Mouse (Mus musculus): ENCODE measurements around the gene Mta1. TPM values are rescaled to one million over a fixed set of nuclear protein-coding genes. Genes with fewer than 3 reads are reported as not detected.

Mta1 gene
- total RNA-seq (2021): 10 to 100 TPM; 46.0 to 52.0 TPM
- long read RNA-seq, experiment 1, transcript Mta1-204 (20 exons, 2,775 nt): major isoform, 16 of 35 reads
- long read RNA-seq, experiment 1, partial matches to known transcripts: 6 of 35 reads
- long read RNA-seq, experiment 1, other reads (novel, unspliced or antisense): 13 of 35 reads
- long read RNA-seq, experiment 2, transcript Mta1-204 (20 exons, 2,775 nt): major isoform, 8 of 28 reads
- long read RNA-seq, experiment 2, partial matches to known transcripts: 9 of 28 reads
- long read RNA-seq, experiment 2, other reads (novel, unspliced or antisense): 11 of 28 reads

DNA sequence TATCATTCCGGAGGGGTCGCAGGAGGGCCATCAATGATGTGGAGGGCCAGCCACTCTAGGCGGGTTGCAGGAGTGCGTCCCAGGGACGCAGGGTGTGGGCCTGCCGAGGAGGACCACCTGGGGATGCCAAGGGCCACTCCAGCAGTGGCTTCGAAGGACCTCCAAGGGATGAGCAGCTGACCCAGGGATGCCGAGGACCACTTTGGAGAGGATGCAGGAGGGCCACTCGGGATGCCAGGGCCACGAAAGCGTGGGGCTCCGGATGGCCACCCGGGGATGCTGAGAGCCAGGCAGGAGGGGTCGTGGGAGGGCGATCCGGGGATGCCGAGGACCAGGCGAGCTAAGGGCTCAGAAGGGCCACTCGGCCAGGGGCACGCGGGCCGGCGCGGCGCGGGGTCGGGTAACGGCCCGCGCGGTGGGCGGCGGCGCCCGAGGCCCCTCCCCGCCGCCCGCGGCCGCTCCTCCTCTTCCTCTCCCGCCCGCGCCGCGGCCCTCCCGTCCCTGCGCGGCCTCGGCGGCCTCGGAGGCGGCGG lies at the start of gene Mta1:
Mta1 (plus strand) TSS at position 530 of the 533 bp plus-strand sequence.
- peak; percentile 63 for DNase-seq

DNA sequence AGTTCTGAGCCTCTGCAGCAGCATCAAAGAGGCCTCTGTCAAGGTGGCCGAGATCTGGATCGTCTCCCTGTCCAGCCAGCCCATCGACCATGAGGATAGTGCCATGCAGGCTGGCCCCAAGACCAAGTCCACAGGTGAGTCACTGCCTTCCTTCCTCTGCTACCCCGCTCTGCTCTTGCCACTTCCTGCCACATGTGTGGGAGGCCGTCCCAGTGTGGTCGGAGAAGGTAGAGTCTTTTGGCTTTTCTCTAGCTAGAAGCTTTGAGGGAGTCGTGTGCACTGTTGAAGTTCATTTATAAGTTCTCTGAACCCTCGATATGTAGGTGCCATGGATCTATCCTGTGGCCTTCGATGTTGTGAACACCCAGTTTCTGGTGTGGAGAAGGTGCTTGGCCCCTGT lies 48.2 kb upstream of the Mta1 start:
- no peak for DNase-seq

GRCm38 (mm10) chr12:113050671-113051070 lies 47.4 kb upstream of the Mta1 start:
- DNase-seq: no peak

DNA sequence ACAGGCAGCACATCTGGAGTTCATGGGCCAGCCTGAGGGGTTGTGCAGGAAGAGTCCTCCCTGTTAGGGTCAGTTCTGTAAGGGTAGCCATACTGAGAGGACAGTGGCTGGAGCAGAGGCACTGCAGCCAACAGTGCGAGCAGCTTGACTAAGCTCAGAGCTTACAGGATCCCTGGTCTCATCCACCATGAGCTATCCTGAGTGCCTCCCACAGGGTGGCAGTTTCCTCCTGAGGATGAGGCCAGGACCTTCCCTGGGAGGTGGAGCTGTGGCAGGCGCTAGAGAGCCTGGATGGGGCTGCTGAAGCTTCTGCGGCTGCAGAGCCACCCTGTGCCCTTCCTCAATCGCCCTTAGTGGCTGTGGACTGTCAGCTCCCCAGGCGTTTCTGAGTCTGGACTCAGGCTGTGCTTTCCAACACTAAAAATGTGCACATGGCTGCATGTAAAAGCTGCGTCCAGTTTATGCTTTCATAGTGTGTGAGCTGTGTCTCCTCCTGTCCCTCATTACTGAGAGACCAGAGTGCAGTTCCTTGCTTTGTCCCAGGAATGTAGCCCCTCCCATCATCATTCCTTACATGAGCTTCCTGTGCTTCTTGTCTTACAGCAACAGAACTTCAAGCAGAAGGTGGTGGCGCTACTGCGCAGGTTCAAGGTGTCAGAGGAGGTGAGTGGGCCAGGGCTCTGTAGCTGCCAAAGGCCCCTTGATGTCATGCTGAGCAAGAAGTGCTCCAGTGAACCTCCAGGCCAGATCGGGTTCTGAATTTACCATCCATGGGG lies 46.3 kb upstream of the Mta1 start:
- DNase-seq: no peak

DNA sequence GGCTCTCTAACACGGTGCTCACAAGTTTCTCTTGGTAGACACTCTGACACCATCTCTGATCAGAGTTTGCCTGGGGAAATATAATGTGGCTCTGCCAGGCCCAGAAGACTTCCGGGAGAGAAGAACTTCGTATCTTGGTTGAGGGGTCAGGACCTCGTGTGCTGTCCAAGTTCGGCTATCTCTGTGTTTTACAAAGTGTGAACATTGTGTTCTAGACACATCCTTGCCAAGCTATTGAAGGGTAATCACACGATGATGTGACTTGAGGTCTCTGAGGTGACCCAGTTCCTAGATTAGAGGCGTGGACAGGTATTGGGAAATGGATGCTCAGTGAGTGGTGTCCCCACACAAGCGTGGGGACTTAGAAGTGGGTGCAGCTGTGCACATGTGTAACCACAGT lies 42.0 kb upstream of the Mta1 start:
- DNase-seq: no peak

DNA sequence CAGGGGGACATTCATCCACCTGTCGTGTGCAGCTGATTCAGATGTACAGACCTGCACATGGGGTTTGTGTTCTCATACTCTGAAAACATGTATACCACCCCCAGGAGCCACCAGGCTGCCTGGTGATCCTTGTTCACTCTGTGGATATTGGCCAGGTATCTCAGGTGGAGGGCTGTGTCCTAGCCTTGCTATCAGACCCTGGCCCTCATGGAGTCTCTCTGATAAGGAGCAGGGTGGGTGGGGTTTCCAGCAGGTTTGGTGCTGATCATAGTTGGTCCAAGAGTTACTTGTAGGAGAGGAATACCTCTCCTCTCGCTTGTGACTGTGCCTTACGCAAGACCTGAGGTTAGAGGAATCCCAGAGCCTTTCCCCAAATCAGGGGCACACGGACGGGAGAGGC lies 37.9 kb upstream of the Mta1 start:
- DNase-seq: no peak

GRCm38 (mm10) chr12:113061606-113062005 lies 36.5 kb upstream of the Mta1 start:
- DNase-seq: no peak

- no peak for DNase-seq
Measured at GRCm38 (mm10) chr12:113062201-113062600, 35.9 kb upstream of the Mta1 start.

DNA sequence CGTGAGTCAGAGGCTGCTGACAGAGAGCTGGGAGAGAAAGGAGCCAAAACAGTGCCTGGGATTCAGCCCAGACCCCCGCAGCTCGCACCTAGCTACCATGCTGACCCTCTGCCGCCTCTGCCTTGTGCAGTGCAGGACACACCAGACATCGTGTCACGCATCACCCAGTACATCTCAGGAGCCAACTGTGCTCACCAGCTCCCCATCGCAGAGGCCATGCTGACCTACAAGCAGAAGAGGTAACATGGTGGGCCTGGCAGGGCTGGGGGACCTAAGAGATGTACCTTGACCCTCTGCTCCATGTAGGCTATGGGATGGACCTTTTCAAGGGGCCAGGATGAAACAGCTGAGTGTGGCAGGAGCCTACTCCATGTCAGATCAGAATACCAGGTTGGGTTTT lies 34.4 kb upstream of the Mta1 start:
- DNase-seq: no peak

DNA sequence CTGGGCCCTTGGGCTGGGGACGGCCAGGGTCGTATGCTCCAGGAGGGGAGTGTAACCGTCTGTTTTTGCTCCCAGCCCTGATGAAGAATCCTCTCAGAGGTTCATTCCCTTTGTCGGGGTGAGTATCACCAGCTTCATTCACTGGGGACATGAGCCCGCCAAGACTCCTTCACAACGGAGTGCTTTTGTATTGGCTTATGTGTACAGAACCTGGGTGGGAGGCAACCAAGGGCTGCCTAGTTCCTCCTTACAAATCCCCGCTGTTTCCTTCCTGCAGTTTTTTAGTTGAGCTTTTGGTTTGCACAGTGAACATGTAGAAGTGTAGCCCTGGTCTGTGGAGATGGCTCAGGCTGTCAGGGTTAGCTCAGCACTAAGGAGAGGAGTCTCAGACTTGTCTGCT lies 30.1 kb upstream of the Mta1 start:
- no peak for DNase-seq

DNA sequence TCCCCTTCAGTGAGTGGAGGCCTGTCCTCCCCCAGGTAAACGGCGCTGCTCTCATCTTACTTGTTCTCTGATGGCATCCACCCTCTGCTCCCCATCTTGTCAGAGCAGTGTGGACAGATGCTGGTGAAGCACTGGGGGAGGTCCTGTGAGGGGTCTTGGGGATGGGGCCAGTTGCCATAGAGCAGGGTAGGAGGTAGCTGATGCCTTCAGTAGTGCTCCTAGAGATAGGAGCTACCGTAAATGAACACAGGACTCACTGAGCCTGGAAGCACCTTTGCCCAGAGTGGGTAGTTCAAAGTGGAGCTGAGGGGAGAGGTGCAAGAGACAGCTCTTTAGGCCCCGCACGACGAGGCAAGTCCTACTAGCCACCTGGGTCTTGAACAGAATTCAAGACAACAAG lies 28.7 kb upstream of the Mta1 start:
- DNase-seq: no peak

GRCm38 (mm10) chr12:113071321-113071720 lies 26.8 kb upstream of the Mta1 start:
- no peak for DNase-seq

DNA sequence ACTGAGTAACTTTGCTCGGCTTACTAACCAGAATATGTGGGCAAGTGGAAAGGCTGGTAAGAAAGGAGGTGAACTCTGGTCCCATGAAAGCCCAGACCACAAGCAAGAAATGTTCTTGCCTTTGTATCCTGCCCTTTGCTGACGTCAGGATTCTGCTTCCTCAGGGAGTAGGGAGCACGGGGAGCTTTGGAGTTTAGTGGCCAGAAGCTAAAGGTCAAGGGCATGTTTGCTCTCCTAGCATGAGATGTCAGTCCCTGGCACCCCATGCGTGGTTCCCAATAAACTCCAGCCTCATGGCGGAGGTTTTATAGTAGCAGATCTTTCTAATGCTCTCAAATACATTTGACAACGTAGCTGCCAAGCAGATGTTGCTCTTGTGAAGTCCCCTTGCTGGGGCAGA lies 26.3 kb upstream of the Mta1 start:
- no peak for DNase-seq

DNA sequence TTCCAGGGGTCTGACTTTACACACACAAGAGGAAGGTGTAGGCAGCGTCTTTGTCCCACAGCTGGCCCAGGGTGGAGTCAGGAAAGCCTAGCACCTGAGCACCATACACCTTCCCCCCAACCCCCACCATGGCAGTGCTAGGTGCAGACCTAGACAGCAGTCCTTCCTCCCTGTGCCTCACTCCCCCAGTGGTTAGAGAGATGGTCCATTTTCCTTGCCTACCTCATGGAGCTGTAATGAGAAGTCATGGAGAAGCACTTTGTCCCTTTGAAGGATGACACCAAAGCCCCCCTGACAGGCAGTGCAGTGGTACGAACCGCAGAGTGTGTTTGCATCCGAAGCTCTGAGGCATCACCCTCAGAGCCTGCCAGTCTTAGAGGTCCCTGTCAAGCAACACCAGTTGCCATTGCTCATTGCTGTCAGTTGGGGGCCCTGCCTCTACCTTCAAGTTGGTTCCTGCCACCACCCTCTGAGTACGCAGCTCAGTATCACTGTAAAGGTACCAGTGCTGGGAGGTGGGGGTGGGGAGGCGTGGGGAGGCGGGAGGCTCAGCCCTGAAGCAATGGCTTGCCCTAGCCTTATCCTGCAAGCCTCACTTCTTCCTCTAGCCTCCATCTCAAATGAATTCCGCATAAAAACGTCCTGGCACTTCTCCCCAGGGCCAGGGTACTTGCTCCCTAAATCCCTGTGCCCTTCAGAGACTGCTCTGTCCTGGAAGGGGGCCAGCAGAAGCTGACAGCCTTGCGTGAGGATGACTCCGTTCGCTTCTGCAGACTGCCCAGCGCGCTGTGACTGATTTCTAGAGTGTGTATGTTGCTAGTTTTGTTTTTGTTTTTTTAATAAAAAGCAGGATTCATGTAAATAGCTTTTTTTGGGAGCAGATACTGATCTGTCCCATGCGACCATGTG lies 24.4 kb upstream of the Mta1 start:
- DNase-seq: peak; percentile 39

DNA sequence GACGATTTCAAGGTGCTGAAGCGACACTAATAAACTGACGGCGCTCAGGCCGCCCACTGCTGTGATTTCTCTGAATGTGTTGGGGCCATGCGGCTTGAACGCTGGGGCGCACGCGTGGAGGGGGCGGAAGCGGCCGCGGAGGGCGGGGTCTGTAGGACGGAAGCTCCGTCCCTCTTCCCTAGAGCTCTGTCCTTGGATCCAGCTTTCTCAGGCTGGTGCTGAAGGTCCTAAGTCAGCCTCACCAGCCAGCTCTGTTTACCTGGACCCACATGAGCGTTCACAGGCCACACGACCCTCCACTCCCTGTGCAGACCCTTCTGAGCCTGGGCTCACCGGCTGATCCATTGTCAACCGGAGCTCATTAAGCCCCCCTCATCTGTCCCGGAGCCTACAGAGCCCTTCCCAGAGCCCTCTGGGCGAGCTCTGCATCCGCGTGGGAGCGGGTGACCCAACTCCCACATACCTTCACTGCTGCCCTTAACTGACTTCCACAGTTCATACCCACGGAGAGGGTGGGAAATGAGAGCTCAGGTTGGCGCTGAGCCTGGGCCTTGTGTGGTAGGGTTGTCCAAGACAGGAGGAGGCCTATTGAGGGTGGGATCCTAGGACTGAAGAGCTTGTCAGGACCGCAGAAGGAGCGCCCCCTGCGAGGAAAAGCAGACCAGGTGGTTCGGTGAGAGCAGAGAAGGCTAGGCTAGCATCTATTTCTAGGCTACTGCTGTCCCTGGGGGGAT lies 23.6 kb upstream of the Mta1 start, which contains the start of gene Tex22:
Tex22 (plus strand) TSS at position 174 of the 734 bp plus-strand sequence.
- peak; percentile 88 for DNase-seq

DNA sequence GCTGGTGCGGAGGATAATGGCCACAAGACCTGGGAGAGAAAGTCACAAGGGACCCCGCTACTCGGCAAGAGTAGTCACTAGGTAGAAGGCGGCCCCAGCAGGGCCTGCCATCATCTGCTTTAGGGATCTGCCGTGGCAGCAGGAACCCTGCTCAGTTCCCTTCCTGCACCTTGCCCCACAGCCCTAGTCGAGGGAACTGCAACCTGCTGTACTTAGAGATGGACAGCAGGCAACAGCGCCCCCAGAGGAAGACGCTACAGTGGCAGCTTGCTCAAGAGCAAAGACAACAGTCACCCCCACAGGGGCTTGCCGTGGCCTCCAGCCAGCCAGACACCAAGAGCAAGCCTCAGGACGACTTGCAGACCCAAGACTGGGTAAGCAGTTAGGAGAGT lies 23.0 kb upstream of the Mta1 start:
- DNase-seq: peak; percentile 88

DNA sequence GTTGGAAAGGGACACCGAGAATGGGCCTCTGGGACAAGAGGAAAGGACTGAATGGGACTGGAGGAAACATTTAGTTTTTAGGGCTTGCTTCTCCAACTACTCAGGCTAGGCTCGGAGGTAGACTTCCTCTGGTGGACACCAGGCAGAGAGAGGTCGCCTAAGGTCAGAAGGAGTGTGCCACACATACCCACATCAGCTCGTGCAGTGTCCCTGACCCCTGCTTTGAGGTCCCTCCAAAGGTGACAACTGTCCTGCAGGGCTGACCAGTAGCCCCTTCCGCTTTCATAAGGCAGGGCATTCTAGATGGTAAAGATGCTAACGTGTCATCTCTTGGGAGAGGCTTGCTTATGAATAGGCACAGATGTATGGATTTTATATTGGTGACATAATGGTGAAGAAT lies 22.6 kb upstream of the Mta1 start:
- DNase-seq: no peak

DNA sequence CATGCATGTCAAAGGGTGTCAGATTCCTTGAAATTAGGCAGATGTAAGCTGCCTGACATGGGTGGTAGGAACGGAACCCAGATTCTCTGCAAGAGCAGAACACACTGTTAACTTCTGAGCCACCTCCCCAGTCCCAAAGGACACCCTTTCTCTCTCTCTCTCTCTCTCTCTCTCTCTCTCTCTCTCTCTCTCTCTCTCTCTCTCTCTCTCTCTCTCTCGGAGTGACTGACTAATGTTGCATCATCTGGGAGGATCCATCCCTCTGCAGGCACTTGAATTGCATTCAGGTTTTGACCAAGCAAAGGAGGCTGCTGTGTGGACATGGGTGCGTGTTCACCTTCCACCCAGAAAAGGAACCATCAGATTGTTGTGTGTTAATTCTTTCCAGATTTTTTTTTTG lies 10.8 kb upstream of the Mta1 start:
- no peak for DNase-seq

GRCm38 (mm10) chr12:113088026-113088425 lies 10.1 kb upstream of the Mta1 start:
- no peak for DNase-seq

GRCm38 (mm10) chr12:113089107-113089506 lies 9.0 kb upstream of the Mta1 start:
- no peak for DNase-seq

DNA sequence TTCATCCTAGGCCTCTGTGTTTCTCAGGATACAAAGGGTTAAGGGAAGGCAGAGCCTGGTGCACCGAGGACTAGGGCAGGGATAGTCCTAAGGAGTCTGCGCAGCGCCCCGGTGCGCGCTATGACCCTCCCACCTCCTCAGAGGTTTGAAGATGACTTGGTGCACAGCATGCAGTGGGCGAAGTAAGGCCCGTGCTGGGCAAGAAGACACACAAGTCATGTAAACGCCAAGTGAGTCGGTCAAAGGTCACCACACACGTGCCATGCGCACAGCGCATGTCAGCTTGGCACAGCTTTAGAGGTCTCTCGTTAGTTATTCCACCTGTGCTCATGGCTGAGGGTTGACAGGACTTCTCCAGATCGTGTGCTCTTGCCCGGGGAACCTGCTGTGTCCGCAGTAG lies 8.0 kb upstream of the Mta1 start:
- DNase-seq: no peak

DNA sequence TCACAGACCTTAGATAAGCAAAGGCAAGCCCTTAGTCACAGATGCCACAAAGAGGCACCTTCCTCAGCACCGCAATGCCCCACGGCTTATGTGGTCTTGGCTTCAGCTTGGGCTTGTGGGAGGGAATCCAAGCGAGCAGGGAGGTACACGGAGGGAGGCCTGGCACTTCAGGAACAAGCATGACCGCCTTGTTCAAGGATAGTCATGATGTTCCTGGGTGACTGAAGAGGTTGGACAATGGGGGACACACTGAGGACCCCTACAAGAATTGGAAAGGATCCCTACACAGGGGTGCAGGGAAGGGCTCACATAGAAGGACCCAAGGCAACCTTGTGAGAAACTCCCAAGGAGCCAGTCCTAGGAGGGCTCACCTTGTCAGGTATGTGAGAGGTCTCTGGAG lies 1.0 kb upstream of the Mta1 start:
- no peak for DNase-seq

Data from gastrocnemius, postnatal 10 days (tissue).